Mouse (Mus musculus): Measurements from ENCODE around the gene Olfr538. TPM values are rescaled to one million over a fixed set of nuclear protein-coding genes. Genes with fewer than 3 reads are reported as not detected.

Olfr538 gene
- polyA plus RNA-seq (2012; rRNA removed), result not detected in 2 replicates

DNA sequence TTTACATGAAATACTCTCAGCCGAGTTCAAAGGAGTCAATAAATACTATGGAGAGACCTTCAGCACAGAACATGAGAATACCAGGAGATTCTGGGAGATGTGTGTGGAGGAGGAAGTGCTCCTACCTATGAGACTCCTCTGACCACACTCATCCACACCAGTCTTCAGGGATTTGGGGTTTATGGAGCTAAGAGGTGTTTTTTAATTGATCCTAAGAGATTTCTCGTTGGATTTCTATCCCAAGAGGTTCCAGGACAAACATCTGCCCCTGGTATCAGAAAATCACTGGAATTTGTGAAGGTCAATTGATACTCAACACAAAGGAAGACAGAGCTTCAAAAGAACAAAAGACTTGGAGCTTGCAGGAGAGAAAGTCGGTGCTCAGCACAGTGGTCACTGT is at the start of gene Olfr538:
TSS of gene Olfr538 (plus strand) at position 301 of the 400 bp plus-strand sequence.

DNA sequence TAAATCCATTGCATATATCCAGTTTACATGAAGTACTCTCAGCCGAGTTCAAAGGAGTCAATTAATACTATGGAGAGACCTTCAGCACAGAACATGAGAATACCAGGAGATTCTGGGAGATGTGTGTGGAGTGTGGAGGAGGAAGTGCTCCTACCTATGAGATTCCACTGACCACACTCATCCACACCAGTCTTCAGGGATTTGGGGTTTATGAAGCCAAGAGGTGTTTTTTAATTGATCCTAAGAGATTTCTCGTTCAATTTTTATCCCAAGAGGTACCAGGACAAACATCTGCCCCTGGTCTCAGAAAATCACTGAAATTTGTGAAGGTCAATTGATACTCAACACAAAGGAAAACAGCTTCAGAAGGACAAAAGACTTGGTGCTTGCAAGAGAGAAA is 33.3 kb downstream of the Olfr538 start, which contains the start of gene Olfr46:
TSS of gene Olfr46 (plus strand) at position 301 of the 400 bp plus-strand sequence.

Other genes with a start within 250 kb of the Olfr538 start
- not detected in 2 replicates for gene Olfr525, start 247.0 kb upstream of the Olfr538 start, polyA plus RNA-seq (2012; rRNA removed)
- not detected in 2 replicates for gene Olfr527, start 233.9 kb upstream of the Olfr538 start, polyA plus RNA-seq (2012; rRNA removed)
- gene Olfr60, start 206.2 kb upstream of the Olfr538 start, polyA plus RNA-seq (2012; rRNA removed), result 0.29 and 0.58 TPM in 2 replicates
- gene Olfr530, start 191.6 kb upstream of the Olfr538 start, polyA plus RNA-seq (2012; rRNA removed), result not detected in 2 replicates
- not detected in 2 replicates for gene Olfr531, start 165.0 kb upstream of the Olfr538 start, polyA plus RNA-seq (2012; rRNA removed)
- not detected in 2 replicates for gene Olfr532, start 146.2 kb upstream of the Olfr538 start, polyA plus RNA-seq (2012; rRNA removed)
- not detected in 2 replicates for gene Olfr533, start 104.5 kb upstream of the Olfr538 start, polyA plus RNA-seq (2012; rRNA removed)
- gene Olfr535, start 83.7 kb upstream of the Olfr538 start, polyA plus RNA-seq (2012; rRNA removed), result not detected in 2 replicates
- not detected in 2 replicates for gene Olfr536, start 60.5 kb upstream of the Olfr538 start, polyA plus RNA-seq (2012; rRNA removed)
- not detected in 2 replicates for gene Olfr46, start 33.4 kb downstream of the Olfr538 start, polyA plus RNA-seq (2012; rRNA removed)
- gene Olfr61, start 61.1 kb downstream of the Olfr538 start, polyA plus RNA-seq (2012; rRNA removed), result not detected in 2 replicates
- not detected in 2 replicates for gene Olfr53, start 78.6 kb downstream of the Olfr538 start, polyA plus RNA-seq (2012; rRNA removed)
- not detected in 2 replicates for gene Olfr539, start 92.0 kb downstream of the Olfr538 start, polyA plus RNA-seq (2012; rRNA removed)
- gene Olfr45, start 114.1 kb downstream of the Olfr538 start, polyA plus RNA-seq (2012; rRNA removed), result not detected in 2 replicates
- gene Olfr541, start 129.4 kb downstream of the Olfr538 start, polyA plus RNA-seq (2012; rRNA removed), result not detected in 2 replicates
- 0.91 and 3.0 TPM in 2 replicates for gene Cyp2e1, start 195.9 kb downstream of the Olfr538 start, polyA plus RNA-seq (2012; rRNA removed)
- gene Syce1, start 220.0 kb downstream of the Olfr538 start, polyA plus RNA-seq (2012; rRNA removed), result 0.07 and 0.17 TPM in 2 replicates

All from colon, adult 2 months (tissue).